Mouse (Mus musculus): ENCODE measurements around the gene Anks1.

DNA sequence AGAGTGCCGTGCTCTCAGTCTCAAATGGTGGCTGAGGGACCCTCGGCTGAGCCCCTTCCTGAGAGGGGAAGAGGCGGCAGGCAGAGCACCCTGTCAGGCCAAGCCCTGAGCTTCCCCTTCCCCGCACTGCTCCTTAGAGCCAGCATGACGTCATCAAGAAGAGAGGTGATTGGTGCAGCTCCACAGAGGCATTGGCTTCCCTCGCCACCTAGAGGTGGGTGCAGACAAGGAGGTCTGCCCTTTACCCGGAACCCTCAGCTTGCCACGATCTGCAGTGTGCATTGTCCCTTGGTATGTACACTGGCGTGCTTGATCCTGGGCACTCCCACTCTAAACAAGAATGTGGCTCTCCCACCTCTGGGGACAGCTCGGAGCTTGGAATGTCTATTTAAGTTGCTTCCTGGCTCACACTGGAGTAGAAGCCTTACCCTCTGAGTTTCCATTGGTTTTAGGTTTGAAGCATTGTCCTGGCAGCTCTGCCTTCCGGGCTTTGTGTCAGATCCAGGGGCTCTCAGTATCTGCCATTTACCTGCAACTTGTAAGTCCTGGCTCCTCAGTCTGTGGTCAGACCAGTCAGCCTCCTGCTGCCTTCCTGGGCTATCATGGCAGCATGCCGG lies 104.3 kb downstream of the Anks1 start:
- TF ChIP-seq CTCF (conservative IDR thresholded peaks at IDR 0.05; ENCODE audit: low read length) (peak; percentile 30), NANOG (IDR thresholded peaks at IDR 0.05; ENCODE audit: borderline replicate concordance, low read length) (no peak), POU5F1 (IDR thresholded peaks at IDR 0.05; ENCODE audit: borderline replicate concordance, low read length) (no peak)

Measured in E14TG2a.4 (cell line).